Mouse (Mus musculus): ENCODE measurements at regions not wholly inside any gene's neighbourhood (a gene's known extent, or its start where the extent isn't known, plus 50 kb on each side); places are given as distances from the start of the nearest gene placed in this dataset.

DNA sequence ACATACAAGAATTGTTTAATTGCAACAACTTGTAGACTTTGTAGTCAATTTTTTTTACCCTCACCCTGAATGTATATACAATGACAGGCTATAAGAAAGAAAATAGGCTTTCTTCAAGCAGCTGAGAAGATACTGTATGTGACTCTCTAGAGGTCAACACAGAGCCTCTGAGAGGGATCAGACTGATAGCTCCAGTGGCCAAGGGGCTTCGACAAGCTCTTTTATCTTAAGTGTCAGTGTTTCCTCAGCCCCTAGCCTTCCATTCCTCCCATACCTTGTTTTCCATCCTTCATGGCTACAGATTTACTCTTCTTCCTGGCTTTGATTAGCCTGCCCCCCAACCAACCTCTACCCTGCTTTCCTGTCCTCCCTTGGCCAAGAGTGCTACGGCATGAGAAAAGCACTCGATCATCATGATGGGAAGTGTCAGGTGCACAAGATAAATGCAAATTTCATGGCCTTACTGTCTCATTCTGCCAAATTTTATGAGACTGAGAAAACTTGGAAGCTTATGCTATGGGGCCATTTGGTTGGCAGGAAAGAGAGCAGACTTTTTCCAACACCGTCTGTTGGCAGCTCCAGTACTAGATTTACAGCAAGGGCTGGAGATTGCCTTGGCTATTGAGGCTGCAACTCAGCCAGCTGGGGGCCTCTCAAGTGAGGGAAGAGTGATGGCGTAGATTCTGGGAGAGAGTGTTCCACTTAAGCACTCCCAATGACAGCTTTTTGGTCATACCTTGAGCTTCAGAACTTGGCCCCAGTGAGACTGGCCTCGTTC lies 484.3 kb upstream of the Etaa1 start:
- no peak for DNase-seq (ENCODE audit: low read depth, low spot score)

- no peak for DNase-seq (ENCODE audit: low read depth, low spot score)
Observed at GRCm38 (mm10) chr11:18421076-18421475, 467.4 kb upstream of the Etaa1 start.

DNA sequence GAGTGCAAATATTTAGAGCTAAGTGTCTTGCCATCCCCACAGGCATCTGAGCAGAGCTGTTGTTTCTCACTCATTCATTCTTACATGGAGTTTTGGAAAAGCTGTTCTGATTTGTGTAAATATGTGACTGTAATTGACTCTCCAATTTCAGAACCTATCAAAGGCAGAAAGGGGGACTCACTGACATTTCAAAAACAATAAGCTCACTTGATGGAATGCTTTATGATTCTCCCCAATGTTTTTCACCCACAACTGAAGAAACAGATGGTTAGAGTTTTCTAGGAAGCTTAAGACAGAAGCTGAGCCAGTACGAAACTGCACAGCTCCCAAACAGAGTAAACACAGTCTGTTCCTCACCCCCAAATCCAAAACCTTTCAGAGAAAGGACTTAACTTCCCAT lies 460.1 kb upstream of the Etaa1 start:
- no peak for DNase-seq (ENCODE audit: low read depth, low spot score)

DNA sequence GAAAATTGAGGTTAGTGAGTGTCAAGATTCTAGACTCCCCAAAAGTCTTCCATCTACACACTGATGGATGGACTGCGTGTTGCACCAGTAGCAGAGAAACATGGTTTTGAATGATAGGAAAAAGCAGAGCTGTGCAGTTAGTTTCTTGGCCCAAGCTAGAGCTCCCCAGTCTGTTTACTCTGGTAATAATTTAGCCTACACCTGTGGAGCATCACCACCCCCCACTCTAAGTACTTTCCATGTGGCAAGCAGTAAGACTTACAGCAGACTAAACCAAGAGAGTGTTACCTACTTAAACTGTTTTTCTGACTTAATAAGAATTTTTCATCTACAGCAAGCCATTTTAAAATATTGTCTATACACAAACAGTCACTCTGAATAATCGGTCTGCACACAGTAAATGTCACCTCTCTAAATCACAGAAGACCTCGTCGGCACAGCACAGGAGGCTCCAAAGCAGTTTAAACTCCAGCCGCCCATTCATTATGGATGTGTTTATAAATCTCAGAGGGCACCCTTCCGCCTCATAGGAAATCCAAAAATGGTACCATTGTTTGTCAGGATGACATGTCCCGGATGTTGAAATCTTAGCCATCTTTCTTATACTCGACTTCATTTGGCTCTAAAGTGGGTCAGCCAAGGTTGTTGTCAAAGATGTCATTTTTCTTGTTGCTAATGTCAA lies 454.5 kb upstream of the Etaa1 start:
- no peak for DNase-seq (ENCODE audit: low read depth, low spot score)

DNA sequence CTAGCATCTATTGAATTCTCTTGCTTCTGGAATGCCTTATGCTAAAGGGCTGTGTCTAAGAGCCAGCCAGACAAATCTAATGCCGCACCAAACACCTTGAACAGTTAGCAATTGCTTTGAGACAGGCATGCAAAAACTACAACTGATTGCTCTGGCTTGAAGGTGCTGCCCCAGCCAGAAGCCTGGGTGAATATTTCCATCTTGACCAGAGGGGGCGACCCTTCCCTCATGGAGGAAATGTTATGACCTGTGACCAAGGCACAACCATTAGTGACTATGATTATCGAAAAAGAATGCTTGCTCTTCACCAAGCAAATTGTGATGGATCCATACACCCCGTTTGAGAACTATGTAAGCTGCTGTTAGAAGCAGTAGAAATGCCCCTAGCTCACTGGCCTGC lies 445.9 kb upstream of the Etaa1 start:
- DNase-seq (ENCODE audit: low read depth, low spot score), result no peak

DNA sequence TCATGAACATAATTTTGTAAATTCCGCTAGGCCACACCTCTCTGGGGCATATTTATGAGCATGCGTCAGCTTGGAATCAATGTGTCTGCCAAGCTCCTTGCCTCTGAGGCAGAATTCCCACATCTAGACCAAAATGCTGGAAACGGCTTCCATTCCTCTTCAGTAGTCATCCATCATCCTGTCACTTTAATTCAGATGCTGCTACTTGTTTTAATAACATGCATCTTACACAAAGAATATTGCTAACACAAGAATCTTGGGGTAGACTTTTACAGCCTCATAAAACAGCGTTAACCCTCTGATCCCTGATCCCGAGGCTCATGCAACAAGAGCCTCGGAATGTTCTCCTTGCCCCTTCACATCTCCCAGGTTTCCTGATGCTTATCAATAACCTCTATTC lies 442.7 kb upstream of the Etaa1 start:
- no peak for DNase-seq (ENCODE audit: low read depth, low spot score)

GRCm38 (mm10) chr11:18395631-18396030 lies 442.0 kb upstream of the Etaa1 start:
- DNase-seq (ENCODE audit: low read depth, low spot score), result peak; percentile 2

GRCm38 (mm10) chr11:18372813-18373332 lies 419.2 kb upstream of the Etaa1 start:
- DNase-seq (ENCODE audit: low read depth, low spot score), result no peak

DNA sequence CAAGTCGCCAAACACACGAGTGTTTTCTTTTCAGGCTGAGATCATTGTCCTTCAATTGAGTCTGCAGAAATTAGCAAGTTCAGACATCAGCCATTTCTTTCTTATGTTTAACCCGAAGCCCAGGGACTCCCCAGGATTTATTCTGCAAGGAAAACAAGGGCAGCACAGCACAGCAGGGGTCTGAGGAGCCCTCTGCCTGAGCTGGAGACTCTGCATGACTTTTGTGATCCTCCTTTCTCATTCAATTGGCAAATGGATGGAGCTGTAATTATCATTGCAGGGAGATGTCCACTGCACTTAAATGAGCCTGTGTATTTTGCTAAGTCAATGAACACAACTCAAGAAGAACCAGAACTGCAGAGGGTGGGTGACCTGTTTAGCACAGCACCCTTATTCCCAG lies 417.6 kb upstream of the Etaa1 start:
- no peak for DNase-seq (ENCODE audit: low read depth, low spot score)

DNA sequence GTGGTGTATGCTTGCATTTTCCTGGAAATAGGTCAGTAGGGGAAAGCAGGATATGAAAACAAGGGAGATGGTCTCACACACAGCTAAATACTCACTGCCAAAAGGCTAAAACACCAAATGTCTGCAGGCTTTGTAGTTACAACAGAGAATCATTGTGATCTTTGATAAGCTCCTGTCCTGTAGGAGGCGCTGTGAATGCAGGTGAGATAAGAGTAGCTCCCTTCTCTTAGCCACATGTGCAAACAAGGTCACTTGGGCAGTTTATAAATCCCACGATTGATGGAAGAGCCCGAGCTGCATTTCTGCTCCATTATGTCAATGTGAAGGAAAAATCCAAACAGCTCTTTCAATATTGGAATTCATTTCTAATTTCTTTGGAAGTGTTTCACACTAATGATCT lies 417.2 kb upstream of the Etaa1 start:
- DNase-seq (ENCODE audit: low read depth, low spot score), result no peak

DNA sequence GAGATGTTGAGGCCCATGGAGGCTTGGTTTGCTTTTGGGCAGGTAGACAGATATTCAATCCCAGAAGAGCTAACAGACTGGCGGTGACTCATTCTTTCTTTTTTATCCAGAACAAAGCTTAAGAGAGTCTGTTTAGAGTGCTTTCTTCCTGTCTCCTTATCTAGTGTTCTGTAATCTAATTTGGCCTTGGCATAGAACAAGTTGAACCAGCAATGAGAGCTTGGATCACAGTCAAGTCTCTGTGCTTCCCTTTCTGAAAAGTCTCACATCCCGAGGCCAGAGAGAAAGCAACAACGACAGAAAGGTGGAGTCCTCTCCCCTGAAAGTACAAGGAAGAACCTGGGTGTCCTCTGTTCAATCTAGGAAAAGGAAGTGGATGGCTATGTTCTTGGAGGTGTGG lies 401.2 kb upstream of the Etaa1 start:
- DNase-seq (ENCODE audit: low read depth, low spot score), result no peak

DNA sequence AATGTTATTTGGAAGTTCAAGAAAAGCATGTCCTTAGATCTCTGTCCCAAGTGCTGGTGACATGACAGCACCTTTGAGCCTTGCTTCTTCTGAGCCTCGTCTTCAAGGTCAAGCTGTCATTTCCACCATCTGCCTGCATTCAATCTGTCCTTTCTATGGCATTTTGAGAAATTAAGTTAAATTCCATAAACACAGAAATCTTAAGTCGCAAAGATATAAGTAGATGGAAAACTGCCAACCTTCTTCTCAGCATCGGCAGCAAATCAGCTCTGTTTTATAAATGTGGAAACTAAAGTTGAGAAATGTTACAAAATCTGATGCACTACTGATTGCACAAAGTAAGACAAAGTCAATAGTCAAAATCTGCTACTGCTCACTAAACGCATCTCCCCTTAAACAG lies 400.5 kb upstream of the Etaa1 start:
- DNase-seq (ENCODE audit: low read depth, low spot score), result no peak

DNA sequence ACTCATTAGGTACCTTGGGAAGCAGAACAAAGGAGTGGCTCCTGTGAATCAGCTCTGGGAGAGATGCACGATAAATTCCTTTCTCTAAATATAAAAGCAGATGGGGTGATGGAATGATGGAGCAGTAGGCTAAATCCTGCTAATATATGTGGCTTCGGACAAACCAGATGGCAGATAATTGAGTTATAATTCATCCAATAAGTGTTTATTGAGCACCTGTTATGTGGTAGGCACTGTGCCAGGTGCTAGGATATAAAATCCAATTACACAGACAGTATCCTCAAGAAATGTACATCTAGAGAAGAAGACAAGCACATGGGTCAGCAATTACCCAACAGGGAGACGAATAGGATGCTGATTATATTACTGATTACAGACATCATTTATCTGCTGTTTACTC lies 394.2 kb upstream of the Etaa1 start:
- no peak for DNase-seq (ENCODE audit: low read depth, low spot score)

DNA sequence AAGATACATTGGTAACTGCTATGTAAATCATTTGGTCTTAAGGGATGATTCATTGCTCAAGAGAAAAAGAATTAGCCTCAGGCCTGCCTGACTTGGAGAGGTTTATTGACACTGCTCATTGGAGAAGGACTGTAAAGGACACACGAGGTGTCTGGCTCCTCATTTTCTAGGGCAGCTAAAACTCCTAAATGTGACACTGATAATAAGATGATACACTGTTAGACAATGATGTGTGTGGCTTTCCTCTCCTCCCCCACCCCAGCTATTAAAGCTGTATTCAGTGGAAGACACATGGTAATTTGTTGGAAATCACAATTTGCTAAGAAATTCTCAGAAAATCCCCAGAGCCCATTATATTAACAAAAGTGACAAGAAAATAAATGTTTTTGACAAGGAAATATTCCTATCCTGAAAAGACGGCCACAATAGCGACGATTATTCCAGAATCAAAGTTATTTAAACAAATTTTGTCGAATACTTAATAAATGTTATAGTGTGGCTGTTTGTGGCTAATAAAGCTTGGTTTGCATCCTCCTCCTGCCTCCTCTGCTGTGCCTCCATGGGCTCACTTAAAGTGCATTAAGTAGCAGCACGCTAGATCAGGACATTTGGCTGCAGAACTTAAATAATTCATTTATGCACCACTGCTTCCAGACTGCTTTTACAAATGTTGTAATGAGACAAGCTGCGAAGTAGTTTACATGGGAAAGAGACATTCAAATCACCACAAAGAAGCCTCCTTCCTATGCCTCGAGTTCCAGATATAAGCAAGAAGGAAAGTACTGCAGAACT lies 360.0 kb upstream of the Etaa1 start:
- no peak for DNase-seq (ENCODE audit: low read depth, low spot score)

- DNase-seq (ENCODE audit: low read depth, low spot score), result no peak
Observed at GRCm38 (mm10) chr11:18296194-18297125, 342.8 kb upstream of the Etaa1 start.

GRCm38 (mm10) chr11:18278585-18279136 lies 325.0 kb upstream of the Etaa1 start:
- no peak for DNase-seq (ENCODE audit: low read depth, low spot score)

GRCm38 (mm10) chr11:18272392-18272791 lies 318.7 kb upstream of the Etaa1 start:
- DNase-seq (ENCODE audit: low read depth, low spot score), result no peak

DNA sequence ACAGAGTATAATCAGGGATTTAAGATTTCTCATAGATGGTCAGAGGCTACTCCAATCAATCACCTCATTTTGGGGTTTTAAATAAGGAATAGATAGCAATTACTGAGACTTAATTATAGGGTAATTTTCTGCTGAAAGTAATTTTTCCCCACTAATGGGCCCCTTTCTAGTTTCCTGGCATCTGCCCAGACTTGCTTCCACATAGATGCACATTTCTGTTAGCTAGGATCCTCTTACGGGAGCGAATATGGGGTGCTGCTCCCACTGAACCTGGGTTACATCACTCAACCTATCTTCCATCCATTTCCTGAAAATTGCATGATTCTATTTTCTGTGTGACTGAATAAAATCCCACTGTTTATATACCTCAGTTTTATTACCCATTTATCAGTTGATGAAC lies 312.5 kb upstream of the Etaa1 start:
- no peak for DNase-seq (ENCODE audit: low read depth, low spot score)

- DNase-seq (ENCODE audit: low read depth, low spot score), result no peak
Observed at GRCm38 (mm10) chr11:18262901-18263300, 309.2 kb upstream of the Etaa1 start.

DNA sequence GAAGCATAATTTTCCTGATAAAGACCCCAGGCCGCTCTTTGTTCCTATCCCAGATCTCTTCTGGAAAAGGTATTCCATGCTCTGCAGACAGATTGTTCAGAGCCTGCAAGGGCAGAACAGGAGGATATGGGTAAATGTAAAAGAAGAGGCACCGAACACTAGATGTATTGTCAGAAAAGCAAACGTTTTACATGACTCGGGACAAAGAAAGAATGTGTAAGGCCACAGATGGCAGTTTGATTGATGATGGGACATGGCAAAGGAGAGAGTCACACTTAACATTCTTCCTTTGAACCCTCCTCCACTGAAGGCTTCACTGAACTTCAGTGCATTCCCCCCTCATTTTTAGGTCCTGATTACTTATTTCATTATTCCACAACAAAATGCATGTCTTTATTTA lies 295.6 kb upstream of the Etaa1 start:
- no peak for DNase-seq (ENCODE audit: low read depth, low spot score)

DNA sequence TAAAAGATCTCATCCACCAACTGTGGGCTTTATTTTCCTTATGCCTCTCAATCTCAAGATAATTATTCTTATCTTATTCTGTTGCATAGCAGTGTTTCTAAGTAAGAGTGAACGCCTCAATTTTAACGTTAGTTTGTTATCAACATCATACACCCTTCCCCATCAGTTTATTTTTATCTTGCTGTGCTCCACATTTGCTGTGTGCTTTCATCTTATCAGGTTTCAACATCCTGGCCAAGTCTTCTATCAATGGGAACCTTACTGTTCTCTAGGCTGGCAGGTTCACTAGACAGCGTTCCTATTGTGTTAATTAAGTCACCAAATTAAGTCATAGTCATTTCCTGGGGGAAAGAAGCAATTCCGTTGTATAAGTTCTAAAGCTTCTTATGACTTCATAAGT lies 263.1 kb upstream of the Etaa1 start:
- DNase-seq (ENCODE audit: low read depth, low spot score), result no peak

Data from skeletal muscle tissue, adult 2 months (tissue).